Mouse (Mus musculus): Measurements from ENCODE around the gene Ica1.
A peak's percentile ranks its signal among the peaks of the same experiment; 100 is the strongest.

Gene Ica1

DNA sequence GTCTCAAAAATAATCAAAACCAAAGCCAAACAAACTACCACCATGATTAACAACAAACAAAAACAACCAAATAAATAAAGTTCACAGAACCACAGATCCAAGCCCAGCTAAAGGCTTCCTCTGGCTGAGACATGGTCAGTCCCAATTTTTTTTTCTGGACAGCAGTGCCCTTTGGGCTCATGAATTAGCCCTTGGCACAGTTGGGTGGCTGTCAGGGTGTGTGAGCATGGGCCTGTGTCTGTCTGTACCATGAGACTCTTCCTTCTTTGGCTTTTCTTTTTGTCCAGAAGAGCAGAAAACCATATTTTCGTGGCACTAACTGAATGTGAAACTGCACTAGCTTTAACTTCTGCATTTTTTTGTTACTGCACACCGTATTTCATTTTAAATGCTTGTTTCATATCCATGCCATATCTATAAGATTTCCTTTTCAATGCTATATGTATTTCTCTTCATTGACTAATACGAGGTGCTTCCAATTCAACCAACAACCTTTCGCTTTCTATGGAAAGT is 34.0 kb downstream of the Ica1 start:
- no peak for DNase-seq (ENCODE audit: low read depth, low spot score)

DNA sequence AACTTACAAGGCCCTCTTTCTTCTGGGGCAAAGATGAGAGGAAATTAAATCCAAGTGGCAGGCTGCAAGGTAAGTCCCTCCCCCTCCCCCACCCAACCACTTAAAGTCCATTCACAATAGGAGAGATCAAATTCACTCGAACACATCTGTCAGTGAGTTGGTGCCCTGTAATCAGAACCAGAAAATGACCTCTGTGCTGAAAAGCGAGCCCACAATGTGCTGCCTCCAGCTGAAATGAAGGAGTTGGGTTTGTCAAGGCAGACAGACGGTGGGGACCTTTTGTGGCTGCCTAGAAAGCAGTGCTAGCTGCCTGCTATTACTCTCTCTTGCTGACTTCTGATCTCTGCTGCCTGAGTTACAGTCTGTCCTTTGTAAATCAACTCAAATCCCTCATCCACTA is 35.8 kb downstream of the Ica1 start:
- DNase-seq (ENCODE audit: low read depth, low spot score), result no peak

DNA sequence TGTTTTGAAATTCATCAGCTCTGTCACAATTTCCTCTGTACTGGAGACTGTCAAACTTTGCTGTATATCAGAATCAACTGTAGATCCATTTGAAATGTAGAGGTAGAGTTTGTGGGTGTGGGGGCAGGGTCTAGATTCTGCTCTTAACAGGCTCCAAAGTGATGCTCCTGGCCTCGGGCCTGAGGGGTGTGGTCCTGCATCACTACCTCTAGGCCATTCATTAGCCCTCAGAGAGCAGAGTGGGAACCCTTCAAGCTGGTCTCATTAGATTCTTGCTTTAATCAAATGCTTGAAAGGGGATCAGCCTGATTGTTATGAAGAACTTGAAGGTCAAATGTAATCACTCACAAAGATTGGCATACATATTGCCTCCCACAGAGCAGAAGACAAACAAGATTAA is 36.6 kb downstream of the Ica1 start:
- DNase-seq (ENCODE audit: low read depth, low spot score), result no peak

DNA sequence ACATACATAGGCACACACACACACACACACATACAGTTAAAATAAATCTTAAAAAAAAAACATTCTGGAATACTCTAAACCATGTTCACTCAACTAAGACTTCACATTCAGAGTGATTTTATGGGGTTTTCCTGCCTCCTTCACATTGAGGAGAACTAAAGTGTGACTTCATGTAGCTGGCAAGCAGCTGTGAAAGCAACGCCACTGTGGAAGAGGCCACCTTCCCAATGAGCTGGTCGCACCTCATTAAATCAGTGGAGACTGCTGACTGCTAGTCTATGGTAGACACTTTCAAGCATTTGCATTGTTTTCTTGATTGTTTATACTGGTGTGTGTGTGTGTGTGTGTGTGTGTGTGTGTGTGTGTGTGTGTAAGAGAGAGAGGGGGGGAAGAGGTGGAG is 38.2 kb downstream of the Ica1 start:
- no peak for DNase-seq (ENCODE audit: low read depth, low spot score)

DNA sequence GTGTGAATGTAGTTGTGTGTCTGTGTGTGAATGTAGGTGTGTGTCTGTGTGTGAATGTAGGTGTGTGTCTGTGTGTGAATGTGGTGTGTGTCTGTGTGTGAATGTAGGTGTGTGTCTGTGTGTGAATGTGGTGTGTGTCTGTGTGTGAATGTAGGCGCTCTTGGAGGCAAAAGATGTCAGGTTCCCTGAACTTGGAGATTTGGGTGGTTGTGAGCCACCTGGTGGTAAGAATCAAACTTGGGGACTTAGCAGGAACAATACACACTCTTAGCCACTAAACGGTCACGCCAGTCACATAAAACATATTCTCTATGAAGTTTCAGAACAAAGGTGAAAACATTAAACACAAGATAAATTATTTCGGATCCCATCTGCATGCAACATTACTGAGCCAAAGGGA is 39.9 kb downstream of the Ica1 start:
- DNase-seq (ENCODE audit: low read depth, low spot score), result peak; percentile 66

DNA sequence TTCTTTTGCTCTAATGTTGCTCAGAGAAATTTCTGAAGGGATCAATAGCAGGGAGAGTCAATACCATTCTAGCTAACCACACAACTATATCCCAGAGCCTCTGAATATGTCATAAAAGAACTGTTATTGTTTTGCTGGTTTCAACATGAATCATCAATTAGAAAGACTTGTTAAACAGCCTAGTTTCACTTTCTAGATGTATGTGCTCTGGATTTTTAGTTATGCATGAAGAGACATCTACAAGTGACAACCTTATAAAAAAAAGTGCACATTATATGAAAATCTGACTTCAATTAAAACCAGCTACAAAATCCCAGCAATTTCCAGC is 41.8 kb downstream of the Ica1 start:
- no peak for DNase-seq (ENCODE audit: low read depth, low spot score)

DNA sequence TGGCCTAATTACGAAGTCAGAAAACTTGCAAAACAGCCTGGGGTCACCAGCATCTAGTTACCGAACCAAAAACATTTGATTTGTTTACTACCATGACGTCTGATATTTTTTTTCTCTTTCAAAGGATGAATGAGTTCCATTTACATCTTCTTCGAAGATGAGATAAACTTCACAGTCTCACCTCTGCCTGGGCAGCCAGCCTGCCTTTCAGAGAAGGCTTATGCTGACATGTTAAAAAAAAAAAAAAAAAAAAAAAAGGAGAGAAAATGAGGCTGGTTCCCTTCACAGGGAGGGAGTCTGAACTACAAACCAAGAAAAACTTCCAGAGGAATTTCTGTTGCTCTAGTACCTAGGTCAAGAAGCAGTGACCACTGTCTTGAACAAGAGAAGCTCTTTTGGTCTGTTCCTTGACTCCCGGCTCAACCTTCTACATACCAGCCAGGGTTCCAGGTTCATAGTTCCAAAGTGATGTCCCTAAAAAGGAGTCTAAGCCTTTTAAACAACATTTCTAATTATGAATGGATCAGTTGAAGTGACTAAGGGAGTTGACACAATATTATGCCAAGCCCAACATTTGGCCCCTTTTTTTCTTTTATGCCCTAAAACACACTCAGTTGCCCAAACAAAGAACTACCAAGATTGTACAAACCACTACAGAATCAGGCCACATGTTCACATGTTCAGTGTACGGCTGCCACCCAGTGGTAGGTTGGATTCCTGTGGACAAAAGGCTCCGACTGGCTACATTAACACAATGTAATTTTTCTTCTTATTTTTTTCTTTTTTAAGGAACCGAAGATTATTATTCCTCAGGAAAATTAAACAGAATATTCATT is 42.4 kb downstream of the Ica1 start:
- peak; percentile 86 for DNase-seq (ENCODE audit: low read depth, low spot score)

DNA sequence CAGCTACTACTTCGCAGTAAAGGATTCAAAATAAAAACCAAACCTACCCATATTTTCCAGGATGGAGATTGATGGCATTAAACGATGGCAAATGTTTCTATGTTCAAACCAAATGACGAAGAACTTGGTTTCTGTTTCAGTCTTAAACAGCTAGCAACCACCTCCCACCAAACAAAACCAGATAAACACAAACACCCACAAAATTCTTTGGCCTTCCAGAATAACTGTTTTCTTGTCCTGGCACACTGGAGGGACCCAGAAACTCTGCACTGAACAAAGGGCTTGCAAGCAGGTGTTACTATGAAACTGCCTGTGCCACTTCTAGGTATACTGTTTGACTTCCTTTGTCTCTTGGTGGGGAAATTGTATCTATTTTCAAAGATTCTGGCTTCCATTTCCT is 43.2 kb downstream of the Ica1 start:
- no peak for DNase-seq (ENCODE audit: low read depth, low spot score)

DNA sequence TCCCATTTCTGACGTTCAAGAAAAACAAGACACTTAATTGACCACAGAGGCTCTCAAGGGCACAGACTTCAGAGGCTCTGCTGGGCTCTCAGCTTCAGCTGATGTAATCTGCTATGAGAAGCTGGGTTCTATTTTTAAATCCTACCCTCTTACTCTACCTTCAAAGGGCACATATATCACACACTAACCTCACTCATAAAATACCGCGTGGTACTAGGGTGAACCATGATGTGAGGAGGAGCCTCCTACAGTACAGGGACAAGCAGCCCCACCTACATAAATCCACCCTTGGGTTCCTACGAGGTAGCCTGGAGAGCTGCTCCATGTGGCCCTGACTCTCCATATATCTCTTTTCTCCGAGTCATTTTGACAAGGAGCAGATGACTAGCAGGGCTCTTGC is 45.8 kb downstream of the Ica1 start:
- peak; percentile 19 for DNase-seq (ENCODE audit: low read depth, low spot score)

DNA sequence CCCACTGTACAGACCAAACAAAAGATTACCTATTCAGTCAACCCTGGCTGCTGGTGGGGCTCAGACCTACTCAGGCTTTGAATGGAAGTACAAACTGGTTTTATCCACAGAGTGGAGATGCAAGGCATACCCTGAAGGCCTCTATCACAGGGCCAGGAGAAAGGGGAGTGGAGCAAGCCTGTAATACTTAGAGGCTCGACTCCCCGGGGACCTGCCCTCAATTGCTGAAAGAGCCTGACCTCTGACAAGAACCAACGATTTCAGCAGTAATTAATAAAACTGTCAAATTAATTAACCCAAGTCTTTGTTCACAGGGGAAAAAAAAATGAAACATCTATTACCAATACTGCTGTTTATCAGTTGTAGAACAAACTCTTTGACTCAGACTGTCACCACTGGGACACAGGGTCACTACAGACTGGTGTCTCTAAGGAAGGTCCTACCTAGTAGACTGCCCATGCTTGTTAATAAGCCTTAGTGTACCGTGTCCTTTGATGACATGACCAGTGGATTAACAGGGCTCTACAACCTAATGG is 46.6 kb downstream of the Ica1 start:
- DNase-seq (ENCODE audit: low read depth, low spot score), result no peak

DNA sequence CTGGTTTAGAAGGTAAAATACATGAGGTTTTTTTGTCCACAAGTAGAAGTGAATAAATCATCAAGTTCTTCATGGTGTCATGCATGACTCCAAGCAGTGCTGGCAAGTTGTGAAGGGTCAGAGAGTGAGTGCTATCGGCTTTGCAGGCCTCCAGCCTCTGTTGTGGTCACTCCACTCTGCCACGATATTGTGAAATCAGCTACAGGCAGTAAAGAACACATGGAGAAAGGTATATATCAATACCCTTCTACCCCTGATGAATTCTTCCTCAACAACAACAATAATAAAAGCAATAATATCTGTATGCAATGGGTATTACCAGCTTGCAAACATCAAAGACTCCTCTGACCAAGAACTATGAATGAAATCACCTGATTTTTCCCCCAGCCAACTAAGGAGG is 47.9 kb downstream of the Ica1 start:
- DNase-seq (ENCODE audit: low read depth, low spot score), result no peak

DNA sequence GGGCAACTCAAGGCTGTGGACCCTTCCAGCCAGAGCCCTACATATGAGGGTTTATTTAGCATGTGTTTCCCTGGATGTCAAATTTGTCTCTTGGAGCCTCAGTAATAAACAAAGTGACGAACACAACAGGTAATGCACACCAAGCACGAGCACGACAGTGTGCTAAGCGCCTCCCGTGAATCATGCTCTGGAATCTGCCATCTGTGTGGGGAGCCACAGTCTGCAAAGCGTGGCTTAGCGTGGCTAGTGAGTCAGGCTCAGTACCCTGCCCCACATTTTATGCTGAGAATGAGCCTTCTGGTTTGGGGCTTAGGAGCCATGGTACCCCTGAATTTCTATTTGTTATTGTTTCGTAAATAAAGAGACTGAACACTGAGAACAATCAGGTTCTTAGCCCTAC is 50.5 kb downstream of the Ica1 start:
- peak; percentile 57 for DNase-seq (ENCODE audit: low read depth, low spot score)

DNA sequence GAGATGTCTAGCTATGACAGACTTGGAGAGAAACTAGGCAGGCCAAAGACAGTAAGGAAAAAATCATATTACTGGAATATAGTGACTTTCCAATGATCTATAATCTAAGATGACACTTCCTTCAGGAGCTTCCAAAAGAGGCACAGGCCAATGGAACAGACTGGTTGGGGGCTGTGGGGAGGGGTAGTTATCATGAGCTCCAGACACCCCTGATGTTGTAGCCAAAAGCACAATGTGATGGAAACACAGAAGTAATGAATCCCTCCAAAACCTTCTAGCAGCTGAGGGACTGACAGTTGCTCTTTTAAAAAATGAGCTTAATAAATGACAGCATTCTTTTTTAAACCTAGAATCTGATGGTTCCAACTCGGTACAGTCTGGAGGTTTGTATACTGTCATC is 52.7 kb downstream of the Ica1 start:
- DNase-seq (ENCODE audit: low read depth, low spot score), result no peak

DNA sequence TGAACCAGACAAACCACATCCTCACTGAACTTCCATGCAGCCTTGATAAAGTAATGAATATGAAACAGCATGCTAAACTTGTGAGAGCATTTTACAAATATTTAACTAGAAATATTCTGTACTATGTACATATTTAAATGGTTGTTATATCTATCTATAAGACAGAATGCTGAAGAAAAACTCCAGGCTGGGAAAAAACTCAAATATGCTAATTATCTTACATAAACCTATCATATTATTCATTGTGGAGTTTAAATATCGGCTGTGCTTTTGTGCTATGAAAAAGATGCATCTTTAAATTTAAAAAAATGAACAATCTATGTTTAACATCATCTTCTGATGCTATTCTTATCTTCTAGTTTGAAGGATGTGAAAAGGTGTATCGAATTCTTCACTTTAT is 58.6 kb downstream of the Ica1 start:
- peak; percentile 39 for DNase-seq (ENCODE audit: low read depth, low spot score)

DNA sequence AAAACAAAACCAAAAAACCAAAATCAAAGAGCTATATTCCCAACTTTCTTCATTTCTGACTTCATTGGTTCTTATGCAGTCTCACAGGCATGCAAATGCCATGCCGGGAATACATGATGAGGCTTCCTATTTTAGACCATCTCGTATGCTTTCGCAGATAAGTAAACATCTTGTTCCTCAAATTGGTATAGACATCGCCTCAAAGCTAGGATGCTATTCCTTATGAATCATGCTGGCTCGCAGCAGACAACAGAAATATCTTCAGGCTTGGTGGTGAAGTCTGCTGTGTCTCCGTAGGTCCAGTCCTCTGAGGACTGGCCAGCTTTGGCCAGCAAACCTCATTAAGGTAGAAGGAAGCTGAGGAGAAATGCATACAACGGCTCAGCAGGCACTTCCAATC is 60.3 kb downstream of the Ica1 start:
- peak; percentile 66 for DNase-seq (ENCODE audit: low read depth, low spot score)

DNA sequence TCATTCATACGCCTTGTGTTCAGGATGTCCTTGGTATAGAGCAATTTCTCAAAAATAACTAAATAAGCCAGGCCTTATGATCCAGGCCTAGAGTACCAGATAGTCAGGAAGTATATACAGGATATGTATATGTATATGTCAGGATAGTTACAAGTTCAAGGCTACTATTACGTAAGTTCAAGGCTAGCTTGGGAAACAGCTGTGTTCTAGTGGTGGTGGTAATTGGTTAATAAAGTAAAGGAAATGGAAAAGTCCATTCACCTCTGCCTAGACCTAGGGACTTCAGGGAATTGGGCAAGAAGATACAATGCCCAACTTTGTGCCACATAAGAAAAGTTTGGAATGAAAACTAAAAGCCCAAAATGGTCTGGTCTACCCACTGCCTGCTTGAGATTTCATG is 61.7 kb downstream of the Ica1 start:
- DNase-seq (ENCODE audit: low read depth, low spot score), result no peak

DNA sequence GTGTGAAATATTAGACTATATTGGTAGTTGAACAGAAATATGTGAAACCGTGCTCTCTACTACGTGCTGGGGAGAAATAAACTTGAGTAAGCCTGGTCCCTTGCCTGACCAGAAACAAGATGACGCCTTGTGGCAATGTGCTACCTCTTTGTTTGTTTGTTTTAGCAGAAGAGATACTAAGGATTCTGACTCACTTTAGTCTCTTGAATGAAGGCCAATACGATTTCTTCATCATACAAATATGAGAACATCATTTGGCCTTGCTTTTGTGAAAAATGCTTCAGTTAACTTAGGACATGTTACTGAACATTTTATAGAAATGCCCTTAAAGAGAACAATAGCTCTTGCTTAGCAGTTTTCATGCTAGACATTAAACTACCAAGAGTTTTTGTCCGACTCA is 67.0 kb downstream of the Ica1 start:
- DNase-seq (ENCODE audit: low read depth, low spot score), result no peak

DNA sequence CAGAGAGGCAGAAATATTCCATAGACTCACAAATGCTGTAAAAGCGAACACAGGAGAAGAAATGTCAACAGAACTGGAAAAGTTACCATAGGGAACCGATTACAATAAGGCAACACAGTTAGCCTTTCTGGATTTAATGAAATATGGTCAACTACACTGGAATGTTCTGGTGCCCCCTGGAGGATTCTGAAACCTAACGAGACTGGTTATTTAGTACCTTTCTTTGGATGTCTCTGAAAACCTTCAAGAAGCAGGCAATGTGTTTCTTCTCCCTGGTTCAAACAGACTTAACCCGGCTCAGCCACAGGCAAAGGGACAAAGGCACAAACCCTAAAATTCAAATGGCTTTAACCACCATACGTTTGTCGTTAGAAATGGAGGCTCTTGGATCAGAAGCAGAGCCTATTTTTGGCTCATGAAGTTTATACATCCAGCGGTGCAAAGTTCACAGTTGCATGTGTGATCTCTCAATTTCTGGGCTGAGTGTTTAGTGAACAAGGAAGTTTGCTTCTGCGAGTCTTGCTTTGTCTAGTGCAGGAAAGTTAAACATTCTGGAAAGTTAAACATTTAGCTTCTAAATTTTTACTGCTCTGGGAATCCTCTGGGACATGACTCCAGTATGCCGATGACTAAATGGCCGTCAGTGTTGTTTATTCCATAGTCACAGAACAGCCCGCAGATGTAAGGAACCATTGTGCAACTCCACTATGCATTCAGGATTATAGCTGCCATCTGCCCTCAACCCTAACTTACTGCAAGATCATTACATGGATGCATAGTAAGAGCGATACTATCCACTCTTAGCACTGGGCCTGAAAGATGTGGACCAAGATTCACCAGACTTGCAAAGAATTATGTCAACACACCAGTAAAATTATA is 83.4 kb downstream of the Ica1 start:
- peak; percentile 71 for DNase-seq (ENCODE audit: low read depth, low spot score)

DNA sequence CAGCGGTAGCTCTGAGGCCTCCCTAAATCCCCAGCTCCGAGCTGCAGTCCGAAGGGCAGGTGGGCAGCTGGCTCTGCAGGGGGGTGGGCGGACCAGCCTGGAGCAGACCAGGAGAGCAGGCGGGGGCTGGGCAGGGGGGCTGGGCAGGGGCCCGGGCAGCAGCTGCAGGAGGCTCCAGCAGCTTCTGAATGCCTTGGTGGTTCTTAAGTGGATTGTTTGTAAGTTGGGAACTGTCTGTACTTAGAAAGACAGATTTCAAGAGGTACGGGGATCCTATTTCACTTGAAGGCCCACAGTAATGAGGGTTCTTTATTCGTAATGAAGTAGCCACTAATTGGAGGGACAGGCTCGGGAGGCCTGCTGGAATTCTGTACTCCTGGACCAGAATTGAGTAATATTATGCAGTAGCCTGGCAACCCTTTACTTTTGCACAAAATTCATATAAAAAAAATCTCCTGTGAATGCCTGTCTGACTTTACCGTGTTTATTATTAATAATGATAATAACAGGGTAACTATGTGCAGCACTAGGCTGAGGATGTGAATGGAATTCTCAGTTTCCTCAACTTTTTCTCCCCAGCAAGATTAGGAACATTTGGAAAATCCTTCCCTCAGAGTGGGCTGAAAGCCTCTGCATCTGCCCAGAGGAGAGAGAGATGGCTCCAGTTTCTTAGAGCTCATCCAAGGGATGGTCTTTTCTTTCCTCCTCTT is 84.2 kb downstream of the Ica1 start:
- no peak for DNase-seq (ENCODE audit: low read depth, low spot score)

DNA sequence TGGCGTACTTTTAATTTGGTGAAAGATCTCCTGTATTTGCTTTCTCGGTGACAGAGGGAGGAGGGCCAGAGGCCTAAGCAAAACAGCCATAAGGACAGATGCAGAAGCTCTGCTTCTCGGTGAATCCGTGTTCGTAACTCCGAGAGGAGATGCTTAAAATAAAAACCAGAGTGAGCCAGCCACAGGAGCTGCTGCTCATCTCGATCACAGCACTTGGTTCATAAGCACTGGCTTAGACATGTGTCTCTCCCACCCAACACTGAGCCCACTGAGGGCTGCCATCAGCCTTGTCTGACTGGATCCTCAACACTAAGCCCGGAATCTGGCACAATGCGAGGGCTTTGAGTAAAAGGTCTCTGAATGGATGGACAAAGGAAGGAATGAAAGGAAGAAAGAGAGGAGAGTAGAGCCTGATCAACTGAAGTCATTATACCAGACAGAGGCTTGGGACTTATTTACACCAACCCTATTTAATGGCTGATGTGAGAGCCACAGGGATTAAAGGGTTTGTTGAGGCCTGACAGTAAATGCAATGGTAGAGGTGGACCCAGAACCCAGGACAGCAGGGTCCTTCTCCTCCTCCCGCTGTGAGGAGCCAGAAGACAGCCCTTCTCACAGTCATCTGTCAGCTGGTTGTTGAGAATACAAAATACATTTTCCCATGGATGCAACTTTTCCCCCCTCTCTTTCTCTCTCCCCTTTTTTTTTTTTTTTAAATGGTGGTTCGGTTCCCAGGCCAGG is 85.0 kb downstream of the Ica1 start:
- DNase-seq (ENCODE audit: low read depth, low spot score), result peak; percentile 63
